Mouse (Mus musculus): ENCODE measurements around the gene Tanc1. TPM values are rescaled to one million over a fixed set of nuclear protein-coding genes. Genes with fewer than 3 reads are reported as not detected.

Tanc1 gene
- polyA plus RNA-seq, 1 experiment from 2014 or later = 40.7 TPM

DNA sequence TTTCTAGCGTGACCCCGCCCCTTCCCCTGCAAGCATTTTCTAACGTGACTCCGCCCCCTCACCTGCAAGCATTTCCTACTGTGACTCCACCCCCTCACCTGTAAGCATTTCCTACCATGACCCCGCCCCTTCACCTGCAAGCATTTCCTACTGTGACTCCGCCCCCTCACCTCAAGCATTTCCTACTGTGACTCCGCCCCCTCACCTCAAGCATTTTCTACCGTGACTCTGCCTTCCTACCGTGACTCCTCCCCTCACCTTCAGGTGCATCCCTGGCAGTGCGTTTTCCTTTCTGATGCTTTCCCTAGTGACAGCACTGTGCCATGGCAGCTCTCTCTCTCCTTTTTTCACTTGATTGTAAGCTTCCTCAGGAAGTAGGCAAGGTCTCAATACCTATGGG is 137.5 kb downstream of the Tanc1 start:
- 34% methylated on average over 10 of the region's 10 CpGs for WGBS
- no peak for DNase-seq (ENCODE audit: low spot score)
- no peaks in the 10 kb centered on the region for H3K9me3 ChIP-seq
- no peak overlapping the region for H3K4me3 ChIP-seq
- H3K4me1 ChIP-seq = peaks cover 46% of the 10 kb centered on the region
- no peak overlapping the region for H3K27ac ChIP-seq
- H3K27me3 ChIP-seq (ENCODE audit: insufficient read depth, poor library complexity, severe bottlenecking) = no peaks in the 10 kb centered on the region
- H3K36me3 ChIP-seq = peaks cover 14% of the 10 kb centered on the region; the same call in 1 of the 2 replicates

DNA sequence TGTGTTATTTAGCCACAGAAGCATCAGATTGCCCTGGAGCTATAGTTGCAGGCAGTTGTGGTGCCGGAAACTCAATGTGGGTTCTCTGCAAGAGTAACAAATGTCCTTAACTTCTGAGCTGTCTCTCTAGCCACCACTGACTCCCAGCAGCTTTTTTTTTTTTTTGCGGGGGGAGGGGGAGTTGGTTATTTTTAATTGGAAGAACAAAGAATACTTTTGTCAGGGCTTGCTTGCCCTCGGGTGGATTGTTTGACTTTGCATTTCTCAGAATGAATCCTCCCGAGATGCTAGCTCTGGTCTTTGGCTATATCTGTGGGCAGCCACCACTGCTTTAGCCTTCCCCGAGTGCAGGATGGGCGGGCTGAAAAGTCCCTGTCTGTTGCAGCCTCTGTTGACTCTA is 139.3 kb downstream of the Tanc1 start:
- H3K36me3 ChIP-seq = peaks cover 9% of the 10 kb centered on the region; the same call in 1 of the 2 replicates
- 82% methylated on average over 6 of the region's 6 CpGs for WGBS
- no peak for DNase-seq (ENCODE audit: low spot score)
- no peak overlapping the region for H3K27ac ChIP-seq
- no peaks in the 10 kb centered on the region for H3K9me3 ChIP-seq
- H3K27me3 ChIP-seq (ENCODE audit: insufficient read depth, poor library complexity, severe bottlenecking) = no peaks in the 10 kb centered on the region
- H3K4me1 ChIP-seq = peaks cover 52% of the 10 kb centered on the region
- no peak overlapping the region for H3K4me3 ChIP-seq

GRCm38 (mm10) chr2:59752148-59752547 is 140.3 kb downstream of the Tanc1 start:
- no peaks in the 10 kb centered on the region for H3K27me3 ChIP-seq (ENCODE audit: insufficient read depth, poor library complexity, severe bottlenecking)
- no peak for DNase-seq (ENCODE audit: low spot score)
- 84% methylated on average over 7 of the region's 7 CpGs for WGBS
- H3K4me3 ChIP-seq = no peak overlapping the region
- no peaks in the 10 kb centered on the region for H3K9me3 ChIP-seq
- peaks cover 9% of the 10 kb centered on the region; the same call in 1 of the 2 replicates for H3K36me3 ChIP-seq
- H3K4me1 ChIP-seq = peaks cover 49% of the 10 kb centered on the region
- H3K27ac ChIP-seq = no peak overlapping the region

- Histone ChIP-seq H3K4me1 (peaks cover 52% of the 10 kb centered on the region), H3K27me3 (ENCODE audit: insufficient read depth, poor library complexity, severe bottlenecking) (no peaks in the 10 kb centered on the region), H3K27ac (0 out of 2 replicates have a peak overlapping the region, but pooled peaks have one; percentile 25), H3K36me3 (peaks cover 6% of the 10 kb centered on the region; the same call in 1 of the 2 replicates), H3K4me3 (no peak overlapping the region), H3K9me3 (no peaks in the 10 kb centered on the region)
- 72% methylated on average over 5 of the region's 5 CpGs for WGBS
- no peak for DNase-seq (ENCODE audit: low spot score)
Measured at GRCm38 (mm10) chr2:59752766-59753165, 140.9 kb downstream of the Tanc1 start.

DNA sequence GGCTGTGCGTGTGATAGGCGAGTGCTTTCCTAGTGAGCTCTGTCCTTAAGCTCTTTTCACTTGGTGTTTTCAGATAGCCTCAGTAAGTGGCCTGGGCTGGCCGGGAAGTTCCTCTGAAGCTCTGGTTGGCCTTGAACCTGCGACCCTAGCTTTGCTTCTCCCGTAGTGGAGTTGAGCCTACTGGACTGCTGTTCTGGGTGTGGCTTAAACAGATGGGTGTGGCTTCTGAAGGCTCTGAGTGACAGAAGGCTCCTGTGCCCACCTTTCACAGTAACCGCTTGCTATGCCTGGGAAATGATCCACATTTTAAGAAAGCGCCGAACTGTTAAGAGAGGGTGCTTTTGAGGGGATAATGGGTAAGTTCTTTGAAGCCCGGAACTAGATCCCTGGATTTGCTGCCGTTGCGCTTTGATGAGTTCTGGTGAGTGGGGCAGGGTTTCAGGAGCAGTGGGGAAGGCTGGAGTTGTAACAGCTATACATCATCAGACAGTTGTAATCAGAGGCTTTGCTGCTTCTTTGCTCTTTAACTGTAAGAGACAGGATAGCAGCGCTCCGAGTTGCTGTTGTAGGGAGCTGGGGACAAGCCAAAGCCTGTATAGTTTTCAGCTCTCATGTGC is 144.4 kb downstream of the Tanc1 start:
- Histone ChIP-seq H3K9me3 (no peaks in the 10 kb centered on the region), H3K36me3 (peaks cover 27% of the 10 kb centered on the region), H3K27ac (peak overlapping the region; percentile 31; the same call in 1 of the 2 replicates), H3K27me3 (ENCODE audit: insufficient read depth, poor library complexity, severe bottlenecking) (no peaks in the 10 kb centered on the region), H3K4me3 (no peak overlapping the region), H3K4me1 (peaks cover 42% of the 10 kb centered on the region)
- 78% methylated on average over 13 of the region's 13 CpGs for WGBS
- DNase-seq (ENCODE audit: low spot score) = no peak

GRCm38 (mm10) chr2:59757015-59757414 is 145.2 kb downstream of the Tanc1 start:
- peaks cover 23% of the 10 kb centered on the region for H3K36me3 ChIP-seq
- no peak for DNase-seq (ENCODE audit: low spot score)
- H3K9me3 ChIP-seq = no peaks in the 10 kb centered on the region
- no peaks in the 10 kb centered on the region for H3K27me3 ChIP-seq (ENCODE audit: insufficient read depth, poor library complexity, severe bottlenecking)
- H3K4me1 ChIP-seq = peaks cover 45% of the 10 kb centered on the region
- WGBS = 67% methylated on average over 6 of the region's 6 CpGs
- no peak overlapping the region for H3K27ac ChIP-seq
- no peak overlapping the region for H3K4me3 ChIP-seq

GRCm38 (mm10) chr2:59758139-59758918 is 146.5 kb downstream of the Tanc1 start:
- H3K27ac ChIP-seq = no peak overlapping the region
- DNase-seq (ENCODE audit: low spot score) = no peak
- 81% methylated on average over 9 of the region's 9 CpGs for WGBS
- H3K27me3 ChIP-seq (ENCODE audit: insufficient read depth, poor library complexity, severe bottlenecking) = no peaks in the 10 kb centered on the region
- peaks cover 23% of the 10 kb centered on the region for H3K36me3 ChIP-seq
- no peaks in the 10 kb centered on the region for H3K9me3 ChIP-seq
- no peak overlapping the region for H3K4me3 ChIP-seq
- H3K4me1 ChIP-seq = peaks cover 44% of the 10 kb centered on the region

- Histone ChIP-seq H3K27me3 (ENCODE audit: insufficient read depth, poor library complexity, severe bottlenecking) (no peaks in the 10 kb centered on the region), H3K27ac (no peak overlapping the region), H3K9me3 (no peaks in the 10 kb centered on the region), H3K4me1 (peaks cover 31% of the 10 kb centered on the region), H3K4me3 (no peak overlapping the region), H3K36me3 (peaks cover 25% of the 10 kb centered on the region)
- 92% methylated on average over 4 of the region's 4 CpGs for WGBS
- no peak for DNase-seq (ENCODE audit: low spot score)
Measured at GRCm38 (mm10) chr2:59760731-59761130, 148.9 kb downstream of the Tanc1 start.

DNA sequence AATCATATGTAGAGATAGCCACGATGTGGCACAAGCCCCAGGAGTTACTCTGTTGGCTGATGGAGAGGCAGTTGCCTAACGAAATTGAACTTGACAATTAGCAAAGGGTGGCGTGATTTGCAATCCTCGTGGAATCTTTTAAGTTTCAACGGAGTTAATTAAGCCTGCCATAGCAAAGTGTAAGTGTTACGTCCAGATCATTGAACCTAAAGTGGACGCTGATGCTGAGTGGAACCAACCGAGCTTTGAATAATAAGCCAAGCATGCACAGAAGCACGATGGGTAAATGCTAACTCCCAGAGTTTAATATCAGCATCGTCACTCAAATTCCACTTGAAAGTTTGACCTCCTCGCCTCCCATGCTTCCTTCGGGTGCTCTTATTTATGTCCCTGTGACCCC is 149.3 kb downstream of the Tanc1 start:
- H3K4me1 ChIP-seq = peaks cover 27% of the 10 kb centered on the region
- WGBS = 77% methylated on average over 12 of the region's 12 CpGs
- H3K9me3 ChIP-seq = no peaks in the 10 kb centered on the region
- H3K27ac ChIP-seq = no peak overlapping the region
- no peak for DNase-seq (ENCODE audit: low spot score)
- H3K36me3 ChIP-seq = peaks cover 25% of the 10 kb centered on the region
- no peaks in the 10 kb centered on the region for H3K27me3 ChIP-seq (ENCODE audit: insufficient read depth, poor library complexity, severe bottlenecking)
- no peak overlapping the region for H3K4me3 ChIP-seq

DNA sequence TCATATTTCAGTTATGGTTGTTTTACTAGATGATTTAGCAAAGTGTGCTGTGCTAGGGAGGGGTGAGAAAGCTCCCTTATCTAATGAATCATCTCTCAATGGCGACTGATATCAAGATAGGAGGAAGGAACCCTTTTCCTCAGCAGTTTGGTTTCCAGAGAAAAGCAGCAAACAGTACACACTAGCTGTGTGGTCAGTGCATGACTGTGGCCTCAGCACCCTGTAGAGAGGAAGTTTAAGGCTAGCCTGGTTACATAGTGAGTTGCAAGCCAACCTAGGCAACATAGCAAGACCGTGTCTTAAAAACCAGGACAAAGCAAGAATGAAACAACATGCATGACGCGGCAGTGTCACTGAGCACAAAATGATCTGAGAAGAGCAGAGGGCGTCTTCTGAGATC is 150.4 kb downstream of the Tanc1 start:
- H3K27me3 ChIP-seq (ENCODE audit: insufficient read depth, poor library complexity, severe bottlenecking) = no peaks in the 10 kb centered on the region
- peaks cover 21% of the 10 kb centered on the region; the same call in 1 of the 2 replicates for H3K4me1 ChIP-seq
- no peak overlapping the region for H3K4me3 ChIP-seq
- 84% methylated on average over 5 of the region's 5 CpGs for WGBS
- H3K36me3 ChIP-seq = peaks cover 25% of the 10 kb centered on the region
- H3K27ac ChIP-seq = no peak overlapping the region
- H3K9me3 ChIP-seq = no peaks in the 10 kb centered on the region
- DNase-seq (ENCODE audit: low spot score) = no peak

GRCm38 (mm10) chr2:59765671-59766070 is 153.8 kb downstream of the Tanc1 start:
- 86% methylated on average over 10 of the region's 10 CpGs for WGBS
- no peak for DNase-seq (ENCODE audit: low spot score)
- no peak overlapping the region for H3K27ac ChIP-seq
- peaks cover 8% of the 10 kb centered on the region; the same call in 1 of the 2 replicates for H3K36me3 ChIP-seq
- H3K4me1 ChIP-seq = peaks cover 50% of the 10 kb centered on the region
- no peaks in the 10 kb centered on the region for H3K9me3 ChIP-seq
- H3K4me3 ChIP-seq = no peak overlapping the region
- H3K27me3 ChIP-seq (ENCODE audit: insufficient read depth, poor library complexity, severe bottlenecking) = no peaks in the 10 kb centered on the region

DNA sequence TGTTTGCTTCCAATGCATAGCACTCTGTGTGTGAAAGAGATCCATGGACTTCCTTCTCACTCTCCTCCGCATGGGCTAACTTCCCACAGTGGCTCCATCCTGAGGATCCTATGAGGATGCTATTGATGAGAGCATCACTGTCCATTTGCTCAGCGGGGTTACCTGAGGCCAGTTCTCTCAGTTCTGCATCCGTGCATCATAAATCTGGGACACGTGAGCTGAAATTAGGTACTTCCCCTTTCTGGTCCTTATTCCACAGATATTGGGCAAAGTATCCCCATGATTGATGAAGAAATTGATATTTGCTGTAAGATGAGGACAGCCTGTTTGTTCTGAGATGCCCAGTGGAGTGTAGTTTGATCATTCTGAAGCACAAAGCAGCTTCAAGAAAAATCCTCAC is 156.1 kb downstream of the Tanc1 start:
- no peak overlapping the region for H3K4me3 ChIP-seq
- WGBS = 81% methylated on average over 4 of the region's 4 CpGs
- H3K27me3 ChIP-seq (ENCODE audit: insufficient read depth, poor library complexity, severe bottlenecking) = no peaks in the 10 kb centered on the region
- H3K27ac ChIP-seq = 0 out of 2 replicates have a peak overlapping the region, but pooled peaks have one; percentile 16
- H3K4me1 ChIP-seq = peaks cover 65% of the 10 kb centered on the region
- DNase-seq (ENCODE audit: low spot score) = no peak
- H3K9me3 ChIP-seq = no peaks in the 10 kb centered on the region
- H3K36me3 ChIP-seq = peaks cover 5% of the 10 kb centered on the region; the same call in 1 of the 2 replicates

GRCm38 (mm10) chr2:59768661-59769384 is 157.0 kb downstream of the Tanc1 start:
- 77% methylated on average over 13 of the region's 13 CpGs for WGBS
- Histone ChIP-seq H3K27me3 (ENCODE audit: insufficient read depth, poor library complexity, severe bottlenecking) (no peaks in the 10 kb centered on the region), H3K27ac (peak overlapping the region; percentile 52; the same call in 1 of the 2 replicates), H3K4me3 (no peak overlapping the region), H3K4me1 (peaks cover 60% of the 10 kb centered on the region), H3K36me3 (peaks cover 12% of the 10 kb centered on the region; the same call in 1 of the 2 replicates), H3K9me3 (no peaks in the 10 kb centered on the region)
- DNase-seq (ENCODE audit: low spot score) = no peak
